Mouse (Mus musculus): ENCODE data around the gene Arpp19. TPM values are rescaled to one million over a fixed set of nuclear protein-coding genes. Genes with fewer than 3 reads are reported as not detected.

Gene Arpp19
- polyA plus RNA-seq, 1 experiment from 2014 or later, result 192 TPM

DNA sequence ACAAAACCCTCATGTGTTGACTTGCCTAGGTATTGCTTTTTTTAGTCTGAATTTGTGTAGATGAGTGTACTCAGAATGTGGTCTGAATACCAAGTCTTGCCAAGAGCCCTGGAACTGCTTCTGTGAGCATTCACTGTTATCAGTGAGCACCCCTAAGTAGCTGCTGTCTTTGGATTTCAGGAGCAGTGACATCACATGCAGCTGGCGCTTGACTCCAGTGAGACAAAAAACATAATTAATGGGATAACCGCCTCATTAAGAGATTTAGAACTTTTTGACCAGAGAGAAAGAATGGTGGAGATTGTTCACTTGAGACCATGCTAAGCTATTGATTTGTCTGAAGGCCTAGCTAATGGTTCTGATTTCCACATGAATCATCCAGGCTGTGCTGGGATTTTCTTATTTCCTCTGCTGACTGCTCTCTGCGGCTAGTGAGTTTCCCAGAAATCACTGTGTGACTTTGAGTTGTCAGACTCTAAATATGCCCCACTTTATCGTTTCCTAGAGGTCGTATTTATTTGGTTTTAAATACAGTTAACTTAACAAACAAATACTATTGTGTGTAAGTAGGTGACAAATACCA lies 47.9 kb downstream of the Arpp19 start:
- Histone ChIP-seq H3K4me3 (no peak overlapping the region), H3K4me1 (peaks cover 6% of the 10 kb centered on the region; the same call in 1 of the 2 replicates), H3K27ac (no peak overlapping the region), H3K9ac (no peak overlapping the region), H3K27me3 (replicated peaks) (no peaks in the 10 kb centered on the region), H3K36me3 (replicated peaks) (no peaks in the 10 kb centered on the region), H3K4me2 (no peak overlapping the region), H3K9me3 (no peaks in the 10 kb centered on the region)
- WGBS, result 61% methylated on average over 5 of the region's 5 CpGs
- 0 out of 2 replicates have a peak, but pooled peaks have one; percentile 30 for ATAC-seq (replicated peaks)

DNA sequence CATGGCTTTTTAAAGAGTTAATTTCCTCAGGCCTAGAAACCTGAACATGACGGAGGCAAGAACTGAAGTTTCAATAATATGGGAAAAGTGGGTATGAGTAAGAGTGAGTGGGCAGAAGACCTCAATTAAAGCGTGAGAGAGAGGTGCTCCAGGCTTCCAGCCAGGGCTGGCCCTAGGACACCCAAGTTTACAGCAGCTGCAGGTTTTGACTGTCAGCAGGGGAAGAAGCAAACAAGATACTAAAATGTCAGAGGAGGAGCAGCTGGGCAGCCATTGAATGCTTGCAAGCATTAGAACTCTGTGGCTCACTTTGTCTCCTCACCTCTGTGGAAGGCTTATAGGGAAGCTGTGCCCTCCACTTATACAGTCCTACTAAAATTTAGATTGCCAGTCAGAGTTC lies 50.4 kb downstream of the Arpp19 start:
- Histone ChIP-seq H3K9ac (no peak overlapping the region), H3K4me1 (peaks cover 6% of the 10 kb centered on the region; the same call in 1 of the 2 replicates), H3K4me2 (no peak overlapping the region), H3K4me3 (no peak overlapping the region), H3K36me3 (replicated peaks) (no peaks in the 10 kb centered on the region), H3K27me3 (replicated peaks) (no peaks in the 10 kb centered on the region), H3K27ac (no peak overlapping the region), H3K9me3 (no peaks in the 10 kb centered on the region)
- ATAC-seq (replicated peaks), result no peak
- WGBS, result 73% methylated on average over 2 of the region's 2 CpGs

DNA sequence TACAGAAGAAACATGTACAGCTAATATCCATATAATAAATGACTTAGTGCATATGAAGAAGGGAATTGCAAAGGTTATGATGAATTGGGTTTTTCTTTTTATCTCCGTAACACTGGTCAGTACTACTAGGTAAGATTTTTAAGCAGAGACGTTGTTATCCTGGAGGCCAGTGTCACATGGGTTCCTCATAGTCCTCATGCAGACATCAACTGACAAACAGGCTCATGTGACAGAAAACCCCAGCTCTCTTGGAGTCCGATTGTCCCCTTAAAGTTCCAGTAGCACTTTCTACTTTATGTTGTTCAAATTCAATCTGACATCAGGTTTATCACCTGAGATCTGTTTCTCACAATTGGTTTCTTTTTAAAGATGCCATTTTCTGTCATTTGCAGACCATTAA lies 51.9 kb downstream of the Arpp19 start:
- H3K9me3 ChIP-seq, result no peaks in the 10 kb centered on the region
- peaks cover 6% of the 10 kb centered on the region; the same call in 1 of the 2 replicates for H3K4me1 ChIP-seq
- WGBS, result 84% methylated on average over 3 of the region's 3 CpGs
- H3K27ac ChIP-seq, result no peak overlapping the region
- ATAC-seq (replicated peaks), result no peak
- H3K4me2 ChIP-seq, result no peak overlapping the region
- no peak overlapping the region for H3K4me3 ChIP-seq
- no peaks in the 10 kb centered on the region for H3K36me3 ChIP-seq (replicated peaks)
- no peaks in the 10 kb centered on the region for H3K27me3 ChIP-seq (replicated peaks)
- H3K9ac ChIP-seq, result no peak overlapping the region

DNA sequence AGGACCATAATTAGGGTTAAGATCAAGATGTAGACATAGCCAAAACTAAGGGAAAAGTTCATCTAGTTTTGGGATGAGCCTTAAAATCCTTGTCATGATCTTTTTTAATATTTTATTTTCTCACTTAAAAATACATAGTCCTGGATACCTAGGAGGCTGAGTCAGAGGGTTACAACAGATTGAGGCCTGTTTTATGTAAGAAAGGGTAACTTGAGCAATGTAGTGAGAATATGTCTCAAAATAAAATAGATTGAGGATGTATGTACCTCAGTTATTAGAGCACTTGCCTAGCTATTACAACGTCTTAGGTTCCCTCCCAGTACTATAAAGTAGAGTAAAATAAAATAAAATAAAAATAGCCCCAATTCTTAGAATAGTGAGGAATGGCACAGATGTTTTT lies 54.7 kb downstream of the Arpp19 start:
- WGBS, result 79% methylated on average over 1 of the region's 1 CpGs

DNA sequence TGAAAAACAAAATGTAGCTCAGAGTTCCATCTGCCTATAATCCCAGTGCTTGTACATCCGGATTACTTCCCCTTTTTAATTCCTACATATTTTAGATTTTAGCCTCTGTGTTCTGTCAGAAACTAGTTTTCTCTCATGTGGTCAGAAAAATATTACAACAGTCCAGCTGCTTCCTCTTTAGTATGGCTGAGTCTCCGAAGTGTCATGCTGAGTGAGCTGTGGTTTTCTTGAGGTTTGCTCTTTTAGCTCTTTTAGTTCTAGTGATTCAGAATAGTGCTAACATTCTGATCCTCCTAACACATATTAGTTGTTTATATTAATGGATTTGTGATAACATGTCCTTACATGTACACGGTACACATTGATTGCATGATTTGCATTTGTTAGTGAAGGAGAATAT lies 57.3 kb downstream of the Arpp19 start:
- H3K9ac ChIP-seq, result no peak overlapping the region
- H3K4me2 ChIP-seq, result no peak overlapping the region
- H3K27me3 ChIP-seq (replicated peaks), result no peaks in the 10 kb centered on the region
- H3K4me3 ChIP-seq, result no peak overlapping the region
- no peak for ATAC-seq (replicated peaks)
- no peak overlapping the region for H3K27ac ChIP-seq
- H3K36me3 ChIP-seq (replicated peaks), result no peaks in the 10 kb centered on the region
- 81% methylated on average over 3 of the region's 3 CpGs for WGBS
- H3K4me1 ChIP-seq, result no peaks in the 10 kb centered on the region
- no peaks in the 10 kb centered on the region for H3K9me3 ChIP-seq

More for the DNA sequence above, 54.7 kb downstream of the Arpp19 start:
- no peak for ATAC-seq (replicated peaks)
- Histone ChIP-seq H3K36me3 (replicated peaks) (no peaks in the 10 kb centered on the region), H3K4me1 (0 out of 2 replicates have a peak, but pooled peaks cover 3% of the 10 kb centered on the region), H3K27me3 (replicated peaks) (no peaks in the 10 kb centered on the region), H3K9me3 (no peaks in the 10 kb centered on the region), H3K4me3 (no peak overlapping the region), H3K9ac (no peak overlapping the region), H3K27ac (no peak overlapping the region), H3K4me2 (no peak overlapping the region)

DNA sequence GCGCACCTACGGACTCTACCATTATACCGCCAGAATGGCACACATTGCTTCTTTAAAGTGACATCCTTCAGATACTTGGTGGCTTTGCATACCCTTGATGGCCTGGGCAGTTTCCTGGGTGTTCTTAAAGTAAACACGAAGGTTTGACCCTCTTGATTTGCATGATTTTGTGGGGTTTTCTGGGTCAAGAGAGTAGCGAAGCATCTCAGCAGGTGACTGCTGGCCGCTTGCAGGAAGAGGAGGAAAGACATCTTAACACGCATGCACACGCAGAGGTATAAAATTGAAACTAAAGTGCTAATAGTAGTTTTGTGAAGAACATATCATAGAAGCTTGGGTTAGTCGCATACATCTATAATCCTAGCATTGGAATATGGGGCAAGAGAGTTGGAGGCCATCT lies 61.5 kb downstream of the Arpp19 start:
- H3K9me3 ChIP-seq, result no peaks in the 10 kb centered on the region
- no peak overlapping the region for H3K9ac ChIP-seq
- H3K4me3 ChIP-seq, result no peak overlapping the region
- no peak for ATAC-seq (replicated peaks)
- H3K27ac ChIP-seq, result no peak overlapping the region
- no peak overlapping the region for H3K4me2 ChIP-seq
- no peaks in the 10 kb centered on the region for H3K36me3 ChIP-seq (replicated peaks)
- no peaks in the 10 kb centered on the region for H3K27me3 ChIP-seq (replicated peaks)
- WGBS, result 95% methylated on average over 9 of the region's 9 CpGs
- H3K4me1 ChIP-seq, result peaks cover under 1% of the 10 kb centered on the region; the same call in 1 of the 2 replicates

DNA sequence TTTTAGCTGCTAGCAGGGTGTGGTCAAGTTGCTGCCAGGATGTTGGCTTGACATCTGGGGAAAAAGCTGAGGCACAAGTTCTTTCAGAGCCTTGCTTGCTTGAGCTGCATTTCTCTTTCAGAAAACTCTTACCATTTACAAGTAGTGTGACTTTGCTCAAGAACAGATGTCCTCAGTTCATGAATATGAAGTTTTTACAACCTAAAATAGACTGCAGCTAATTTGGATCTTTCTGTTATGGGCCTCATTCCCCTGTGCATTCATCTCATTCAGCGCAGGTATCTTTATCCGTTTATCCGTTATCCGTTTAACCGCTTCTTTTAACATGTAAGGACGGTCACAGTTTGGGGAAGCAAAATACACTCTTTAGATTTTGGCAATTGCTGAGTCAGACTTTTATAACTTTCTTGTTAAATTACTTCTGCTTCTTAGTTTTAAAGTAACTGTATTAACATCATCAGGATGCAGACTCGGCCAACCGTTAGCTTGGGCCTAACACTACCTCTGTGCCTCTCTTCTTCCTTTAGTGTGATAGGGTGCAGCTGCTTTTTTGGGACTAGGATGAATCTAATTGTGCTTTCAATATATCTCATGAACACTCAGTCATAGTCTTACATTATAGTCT lies 62.9 kb downstream of the Arpp19 start:
- H3K27me3 ChIP-seq (replicated peaks), result no peaks in the 10 kb centered on the region
- no peak for ATAC-seq (replicated peaks)
- no peak overlapping the region for H3K4me3 ChIP-seq
- no peak overlapping the region for H3K27ac ChIP-seq
- peaks cover 11% of the 10 kb centered on the region; the same call in 1 of the 2 replicates for H3K4me1 ChIP-seq
- H3K9me3 ChIP-seq, result no peaks in the 10 kb centered on the region
- no peak overlapping the region for H3K4me2 ChIP-seq
- H3K9ac ChIP-seq, result no peak overlapping the region
- 86% methylated on average over 8 of the region's 8 CpGs for WGBS
- no peaks in the 10 kb centered on the region for H3K36me3 ChIP-seq (replicated peaks)

DNA sequence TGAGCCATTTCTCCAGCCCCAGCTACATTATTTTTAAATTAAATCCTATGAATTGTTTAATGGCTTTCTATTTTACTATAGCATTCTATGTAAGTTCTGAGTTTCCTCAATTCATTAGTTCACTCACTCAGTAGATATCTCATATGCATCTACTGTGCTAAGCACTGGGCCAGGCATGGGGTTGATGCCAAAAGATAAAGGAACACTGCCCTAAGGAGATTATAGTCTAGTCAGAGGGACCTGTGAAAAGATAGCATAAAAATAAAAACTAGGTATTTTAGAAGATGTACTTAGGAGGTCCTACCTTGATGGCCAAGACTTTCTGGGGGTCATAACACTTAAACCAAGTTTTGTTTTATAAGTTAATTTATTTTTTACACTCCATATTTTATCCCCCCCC lies 64.7 kb downstream of the Arpp19 start:
- H3K4me1 ChIP-seq, result peaks cover 11% of the 10 kb centered on the region; the same call in 1 of the 2 replicates
- H3K36me3 ChIP-seq (replicated peaks), result no peaks in the 10 kb centered on the region
- no peak for ATAC-seq (replicated peaks)
- H3K9me3 ChIP-seq, result no peaks in the 10 kb centered on the region
- no peak overlapping the region for H3K4me2 ChIP-seq
- no peak overlapping the region for H3K9ac ChIP-seq
- H3K27ac ChIP-seq, result no peak overlapping the region
- no peaks in the 10 kb centered on the region for H3K27me3 ChIP-seq (replicated peaks)
- no peak overlapping the region for H3K4me3 ChIP-seq

Other genes with a start within 250 kb of the Arpp19 start
- gene Onecut1, start 175.7 kb upstream of the Arpp19 start, polyA plus RNA-seq (2015; fragmentation: Nextera tagmentation; extraction: Ambion mirVana), result 7.0 and 8.2 TPM in 2 replicates
- 25.2 and 28.1 TPM in 2 replicates for gene Fam214a, start 84.7 kb upstream of the Arpp19 start, polyA plus RNA-seq (2015; fragmentation: Nextera tagmentation; extraction: Ambion mirVana)
- gene Myo5a, start 33.4 kb downstream of the Arpp19 start, polyA plus RNA-seq (2015; fragmentation: Nextera tagmentation; extraction: Ambion mirVana), result 36.2 and 37.0 TPM in 2 replicates
- gene Myo5c, start 194.4 kb downstream of the Arpp19 start, polyA plus RNA-seq (2015; fragmentation: Nextera tagmentation; extraction: Ambion mirVana), result 0.32 and 0.56 TPM in 2 replicates

Data from midbrain, embryonic 15.5 days (tissue).